Mouse (Mus musculus) forebrain, embryonic 16.5 days (tissue): Measurements from ENCODE around the gene Nppa. TPM values are rescaled to one million over a fixed set of nuclear protein-coding genes. Genes with fewer than 3 reads are reported as not detected.
"Not testable (repeated sequence)": the region's sequence is repeated elsewhere in the genome, so short reads cannot be mapped to it uniquely, and the experiment has no call there.

ENCODE experiments used
- ATAC-seq: fragments of 200-750 bp; cut with Nextera tagmentation; 2 replicates; pipeline ENCODE4 v1.8.0; 2017; ENCODE audit warnings: mild to moderate bottlenecking, moderate library complexity
- H3K27ac ChIP-seq: fragments of 300-500 bp; sonication (generic); 2 replicates; pipeline ENCODE4 v1.5.1; 2014; ENCODE audit warnings: low read length, control low read depth
- H3K27me3 ChIP-seq: fragments of 300-500 bp; sonication (generic); replicated peaks from 2 replicates; pipeline ENCODE4 v1.6.1; 2014; ENCODE audit warnings: low read length; ENCODE audit not compliant: control insufficient read depth, insufficient read depth
- H3K36me3 ChIP-seq: fragments of 300-500 bp; sonication (generic); 2 replicates; pipeline ENCODE4 v1.6.1; 2014; ENCODE audit not compliant: control insufficient read depth, insufficient read depth
- H3K4me1 ChIP-seq: fragments of 300-500 bp; sonication (generic); replicated peaks from 2 replicates; pipeline ENCODE4 v1.6.1; 2014; ENCODE audit warnings: low read length; ENCODE audit not compliant: control insufficient read depth, insufficient read depth
- H3K4me2 ChIP-seq: fragments of 300-500 bp; sonication (generic); 2 replicates; pipeline ENCODE4 v1.6.1; 2014; ENCODE audit warnings: mild to moderate bottlenecking, low read length, control low read depth
- H3K4me3 ChIP-seq: fragments of 300-500 bp; sonication (generic); replicated peaks from 2 replicates; pipeline ENCODE4 v1.5.1; 2014; ENCODE audit warnings: mild to moderate bottlenecking, low read length, control low read depth
- H3K9ac ChIP-seq: fragments of 300-500 bp; sonication (generic); replicated peaks from 2 replicates; pipeline ENCODE4 v1.6.1; 2014; ENCODE audit warnings: low read depth, low read length, control low read depth
- H3K9me3 ChIP-seq: fragments of 300-500 bp; sonication (generic); 2 replicates; pipeline ENCODE4 v1.6.1; 2016; ENCODE audit warnings: low read length; ENCODE audit not compliant: control insufficient read depth
- WGBS: fragments of 180-500 bp; shearing (Covaris S2); extraction: QIAGEN DNeasy Blood & Tissue Kit; methylation state at CpG from one replicate; pipeline ENCODE4 v1.1.7; 2014; 5-methylcytosine and 5-hydroxymethylcytosine counted together
- polyA plus RNA-seq: library from polyadenylated mRNA; unstranded; fragments of >200 nt; fragmentation: Nextera tagmentation; extraction: Ambion mirVana; gene quantifications from 2 replicates; pipeline ENCODE4 v1.2.1, GENCODE M21; 2015

Nppa gene
- polyA plus RNA-seq, 1 experiment from 2014 or later, result not detected

DNA sequence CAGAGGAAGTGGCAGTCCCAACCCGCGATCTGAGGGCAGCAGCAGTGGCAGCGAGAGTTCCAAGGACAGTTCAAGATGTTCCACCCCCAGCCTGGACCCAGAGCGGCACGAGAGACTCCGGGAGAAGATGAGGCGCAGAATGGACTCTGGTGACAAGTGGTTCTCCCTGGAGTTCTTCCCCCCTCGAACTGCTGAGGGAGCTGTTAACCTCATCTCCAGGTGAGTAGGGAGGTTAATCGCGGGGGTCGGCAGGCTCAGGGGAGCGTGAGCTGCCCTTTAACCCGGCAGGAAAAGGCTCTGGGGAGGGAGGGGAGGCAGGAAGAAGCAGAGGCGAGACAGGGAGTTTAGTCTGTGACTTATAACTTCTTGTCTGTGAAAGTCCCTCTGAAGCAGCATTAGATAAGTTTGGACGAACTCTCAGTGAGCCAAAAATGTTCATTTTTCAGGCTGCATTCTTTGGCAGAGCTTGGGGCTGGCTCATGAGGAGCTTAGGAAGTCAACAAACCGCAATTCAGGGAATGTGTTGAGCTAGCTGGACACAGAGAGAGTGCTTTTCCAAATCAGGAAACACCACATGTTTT, 41.2 kb downstream of the Nppa start:
- no peaks in the 10 kb centered on the region for H3K9me3 ChIP-seq
- H3K4me2 ChIP-seq, result peak overlapping the region; percentile 56
- no peaks in the 10 kb centered on the region; the same call in 1 of the 2 replicates for H3K36me3 ChIP-seq
- 4% methylated on average over 16 of the region's 16 CpGs for WGBS
- ATAC-seq, result no peak
- peak overlapping the region; percentile 41 for H3K4me3 ChIP-seq
- no peak overlapping the region for H3K27ac ChIP-seq
- no peaks in the 10 kb centered on the region for H3K27me3 ChIP-seq
- peak overlapping the region; percentile 50 for H3K9ac ChIP-seq
- peaks cover 39% of the 10 kb centered on the region for H3K4me1 ChIP-seq

DNA sequence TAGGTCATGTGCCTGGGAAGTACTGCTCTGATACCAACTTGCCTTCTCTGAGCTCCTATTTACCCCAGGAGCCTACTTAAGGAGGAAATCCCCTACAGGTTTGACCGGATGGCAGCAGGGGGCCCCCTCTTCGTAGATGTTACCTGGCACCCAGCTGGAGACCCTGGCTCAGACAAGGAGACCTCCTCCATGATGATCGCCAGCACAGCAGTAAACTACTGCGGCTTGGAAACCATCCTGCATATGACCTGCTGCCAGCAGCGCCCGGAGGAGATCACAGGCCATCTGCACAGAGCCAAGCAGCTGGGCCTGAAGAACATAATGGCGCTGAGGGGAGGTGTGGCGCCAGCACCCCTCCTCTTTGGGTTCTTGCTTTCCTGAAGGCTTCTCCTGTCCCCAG, 42.8 kb downstream of the Nppa start:
- not testable (repeated sequence) for H3K9ac ChIP-seq, H3K36me3 ChIP-seq, ATAC-seq, H3K4me2 ChIP-seq, H3K4me3 ChIP-seq, H3K27me3 ChIP-seq, H3K9me3 ChIP-seq, H3K27ac ChIP-seq
- 64% methylated on average over 6 of the region's 8 CpGs for WGBS
- H3K4me1 ChIP-seq, result peaks cover 32% of the 10 kb centered on the region

DNA sequence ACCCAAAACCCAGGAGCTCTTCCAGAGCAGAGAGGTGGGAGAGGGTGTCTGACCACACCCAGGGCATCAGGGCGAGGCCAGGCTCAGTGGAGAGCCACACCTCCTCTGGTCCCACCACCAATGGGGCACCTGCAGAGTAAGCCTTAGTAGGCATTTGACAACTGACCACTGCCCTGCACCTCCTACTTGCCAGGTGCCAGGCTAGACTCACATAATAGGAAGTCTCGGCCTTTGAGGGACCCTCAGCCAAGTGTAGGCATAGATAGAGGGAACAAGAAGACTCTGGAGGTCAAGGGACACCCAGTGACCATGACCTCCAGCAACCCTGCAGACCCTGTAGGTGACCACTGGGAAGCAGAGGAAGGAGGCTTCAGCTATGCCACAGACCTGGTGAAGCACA, 43.6 kb downstream of the Nppa start:
- no peak overlapping the region for H3K27ac ChIP-seq
- H3K4me3 ChIP-seq, result no peak overlapping the region
- ATAC-seq, result no peak
- peaks cover 5% of the 10 kb centered on the region for H3K36me3 ChIP-seq
- H3K4me2 ChIP-seq, result no peak overlapping the region
- no peaks in the 10 kb centered on the region for H3K9me3 ChIP-seq
- no peaks in the 10 kb centered on the region for H3K27me3 ChIP-seq
- H3K9ac ChIP-seq, result no peak overlapping the region
- WGBS, result 86% methylated on average over 2 of the region's 2 CpGs
- peaks cover 32% of the 10 kb centered on the region for H3K4me1 ChIP-seq

DNA sequence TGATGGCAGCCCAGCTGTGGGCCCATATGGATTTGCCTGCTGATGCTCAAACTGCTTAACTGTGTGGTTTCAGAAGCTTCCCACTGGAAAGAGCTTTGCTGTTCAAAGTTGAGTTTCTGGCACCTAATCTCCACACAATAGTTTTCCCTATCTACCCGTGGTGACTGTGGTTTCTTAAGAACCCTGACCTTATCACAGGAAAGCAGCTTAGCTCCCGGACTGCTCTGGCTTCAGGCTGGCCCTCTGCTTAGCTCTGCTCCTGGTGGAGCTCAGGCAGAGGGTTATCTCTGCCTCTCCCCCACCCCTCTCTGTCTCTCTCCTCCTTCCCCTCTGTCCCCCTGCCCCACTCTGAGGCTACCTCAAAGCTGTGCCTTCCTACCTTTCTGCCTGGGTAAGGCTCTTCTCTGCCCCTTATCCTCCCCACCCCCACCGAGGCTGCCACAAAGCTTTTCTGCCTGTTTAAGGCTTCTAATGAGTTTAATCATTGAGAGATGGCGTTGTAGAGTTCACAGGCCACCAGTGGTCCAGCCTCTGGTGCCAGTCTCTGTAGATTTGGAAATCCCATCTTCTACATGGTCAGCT, 46.0 kb downstream of the Nppa start:
- no peak for ATAC-seq
- no peak overlapping the region for H3K4me3 ChIP-seq
- 48% methylated on average over 4 of the region's 4 CpGs for WGBS
- H3K4me1 ChIP-seq, result peaks cover 10% of the 10 kb centered on the region
- no peak overlapping the region for H3K9ac ChIP-seq
- no peaks in the 10 kb centered on the region for H3K9me3 ChIP-seq
- H3K4me2 ChIP-seq, result no peak overlapping the region
- no peak overlapping the region for H3K27ac ChIP-seq
- H3K27me3 ChIP-seq, result no peaks in the 10 kb centered on the region
- peaks cover 7% of the 10 kb centered on the region for H3K36me3 ChIP-seq

DNA sequence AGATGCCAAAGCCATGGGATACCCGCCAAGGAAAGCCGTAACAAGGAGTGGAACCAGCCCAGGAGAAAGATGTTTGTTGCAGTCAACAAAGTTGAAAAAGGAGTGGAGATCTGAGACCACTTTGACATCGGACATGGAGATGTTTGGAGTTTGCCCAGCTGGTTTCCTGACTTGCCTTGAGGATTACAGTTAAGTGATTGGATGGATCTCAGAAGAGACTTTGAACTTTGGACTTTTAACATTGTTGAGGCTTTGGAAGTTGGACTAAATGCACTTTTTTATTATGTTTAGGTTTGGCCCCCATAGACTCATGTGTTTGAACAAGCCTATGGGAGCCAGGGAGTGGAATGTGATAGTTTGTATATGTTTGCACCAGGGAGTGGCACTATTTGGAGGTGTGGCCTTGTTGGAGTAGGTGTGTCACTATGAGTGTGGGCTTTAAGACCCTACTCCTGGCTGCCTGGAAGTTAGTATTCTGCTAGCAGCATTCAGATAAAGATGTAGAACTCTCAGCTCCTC, 49.9 kb downstream of the Nppa start:
- H3K36me3 ChIP-seq, result peaks cover 14% of the 10 kb centered on the region
- not testable (repeated sequence) for H3K4me1 ChIP-seq, H3K4me3 ChIP-seq, H3K27me3 ChIP-seq, H3K9ac ChIP-seq, H3K27ac ChIP-seq, H3K4me2 ChIP-seq, ATAC-seq, H3K9me3 ChIP-seq
- 94% methylated on average over 3 of the region's 3 CpGs for WGBS

DNA sequence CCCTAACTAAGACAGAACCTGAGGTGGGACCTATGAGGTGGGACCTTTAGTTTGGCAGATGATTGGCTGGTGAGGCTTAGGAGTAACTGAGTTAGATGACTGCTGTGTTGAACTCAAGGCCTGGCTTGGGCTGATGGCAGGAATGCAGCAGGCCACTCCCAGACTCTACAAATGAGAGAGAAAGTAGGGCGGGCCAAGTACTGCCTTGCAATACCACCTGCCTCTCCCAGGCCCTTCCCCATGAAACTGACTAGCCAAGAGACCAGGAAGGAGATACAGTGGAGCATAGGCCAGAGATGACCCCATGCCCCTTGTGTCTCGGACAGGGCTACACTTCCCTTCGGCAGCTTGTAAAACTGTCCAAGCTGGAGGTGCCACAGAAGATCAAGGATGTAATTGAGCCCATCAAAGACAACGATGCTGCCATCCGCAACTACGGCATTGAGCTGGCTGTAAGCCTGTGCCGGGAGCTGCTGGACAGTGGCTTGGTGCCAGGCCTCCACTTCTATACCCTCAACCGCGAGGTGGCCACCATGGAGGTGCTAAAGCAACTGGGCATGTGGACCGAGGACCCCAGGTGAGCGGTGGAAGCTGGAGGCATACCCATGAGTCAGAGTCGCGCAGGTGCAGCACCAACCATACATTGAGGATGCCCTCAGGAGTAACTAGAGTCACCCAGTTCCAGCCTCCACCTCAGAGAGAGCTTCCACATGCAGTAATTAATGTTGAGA, 50.7 kb downstream of the Nppa start:
- Histone ChIP-seq H3K4me3 (no peak overlapping the region), H3K9ac (no peak overlapping the region), H3K27me3 (no peaks in the 10 kb centered on the region), H3K36me3 (peaks cover 15% of the 10 kb centered on the region), H3K4me2 (no peak overlapping the region), H3K9me3 (no peaks in the 10 kb centered on the region), H3K4me1 (peaks cover 4% of the 10 kb centered on the region; the same call in 1 of the 2 replicates), H3K27ac (no peak overlapping the region)
- ATAC-seq, result no peak
- 95% methylated on average over 13 of the region's 13 CpGs for WGBS

Other genes with a start within 250 kb of the Nppa start
- gene Zfp984, start 190.9 kb upstream of the Nppa start, polyA plus RNA-seq, result 6.0 and 6.4 TPM in 2 replicates
- gene Zfp933, start 152.4 kb upstream of the Nppa start, polyA plus RNA-seq, result 8.8 and 10.1 TPM in 2 replicates
- gene Miip, start 131.9 kb upstream of the Nppa start, polyA plus RNA-seq, result 52.6 and 63.1 TPM in 2 replicates
- 12.9 and 14.3 TPM in 2 replicates for gene Fv1, start 131.7 kb upstream of the Nppa start, polyA plus RNA-seq
- gene Mfn2, start 96.0 kb upstream of the Nppa start, polyA plus RNA-seq, result 82.4 and 90.7 TPM in 2 replicates
- 16.3 and 18.1 TPM in 2 replicates for gene Plod1, start 64.0 kb upstream of the Nppa start, polyA plus RNA-seq
- gene 2510039O18Rik, start 59.8 kb upstream of the Nppa start, polyA plus RNA-seq, result 10.0 and 11.2 TPM in 2 replicates
- not detected in 2 replicates for gene Nppb, start 14.9 kb upstream of the Nppa start, polyA plus RNA-seq
- 34.3 and 40.6 TPM in 2 replicates for gene Clcn6, start 38.1 kb downstream of the Nppa start, polyA plus RNA-seq
- 17.3 and 22.0 TPM in 2 replicates for gene Mthfr, start 38.4 kb downstream of the Nppa start, polyA plus RNA-seq
- 4.7 and 5.5 TPM in 2 replicates for gene Agtrap, start 87.3 kb downstream of the Nppa start, polyA plus RNA-seq
- 127 TPM in 2 replicates for gene Mad2l2, start 129.7 kb downstream of the Nppa start, polyA plus RNA-seq
- 22.7 and 23.5 TPM in 2 replicates for gene Draxin, start 130.0 kb downstream of the Nppa start, polyA plus RNA-seq
- 14.4 and 17.7 TPM in 2 replicates for gene Fbxo6, start 151.4 kb downstream of the Nppa start, polyA plus RNA-seq
- gene Fbxo44, start 159.8 kb downstream of the Nppa start, polyA plus RNA-seq, result 60.3 and 67.1 TPM in 2 replicates
- gene Fbxo2, start 159.9 kb downstream of the Nppa start, polyA plus RNA-seq, result 4.3 and 4.7 TPM in 2 replicates